Mouse (Mus musculus) spleen, embryonic (tissue): Measurements from ENCODE around the gene AW011738.

Experiments
- CTCF ChIA-PET: fragments of 350-600 bp; sonication (Branson Sonifier 250); formaldehyde crosslinking; loops from one replicate; lab custom pipeline; 2022; lab: Charles Lee

The AW011738 gene

GRCm38 (mm10) chr4:156197829-156198205, 5.3 kb upstream of the AW011738 start:
- CTCF ChIA-PET, result interaction anchor here (0.6 to 0.9 kb wide), 2 partner anchors 25 to 120 kb away, joined by 3 to 10 read pairs; no protein-coding TSS in a partner anchor

- CTCF ChIA-PET, result interaction anchor here (0.7 to 1.1 kb wide), 2 partner anchors 8 to 21 kb away, joined by 4 to 9 read pairs; no protein-coding TSS in a partner anchor
These were observed 2.3 kb upstream of the AW011738 start, which contains the start of gene Isg15 for GRCm38 (mm10) chr4:156200623-156201475. Isg15 (minus strand) TSS chr4:156200818.

- CTCF ChIA-PET, result no interaction called here
These were observed 626 bp upstream of the AW011738 start for GRCm38 (mm10) chr4:156202462-156202893.

GRCm38 (mm10) chr4:156203413-156204131, 468 bp downstream of the AW011738 start:
- CTCF ChIA-PET, result no interaction called here

GRCm38 (mm10) chr4:156208872-156209271, 5.8 kb downstream of the AW011738 start:
- CTCF ChIA-PET, result no interaction called here

GRCm38 (mm10) chr4:156209963-156210635, 7.0 kb downstream of the AW011738 start:
- CTCF ChIA-PET, result no interaction called here

GRCm38 (mm10) chr4:156213134-156213533, 10.0 kb downstream of the AW011738 start:
- CTCF ChIA-PET, result no interaction called here

- CTCF ChIA-PET, result no interaction called here
These were observed 12.5 kb downstream of the AW011738 start, which contains the start of gene Perm1 for GRCm38 (mm10) chr4:156215649-156216048. Perm1 (plus strand) TSS chr4:156215868.

- CTCF ChIA-PET, result no interaction called here
These were observed 13.1 kb downstream of the AW011738 start for GRCm38 (mm10) chr4:156216196-156216595.

GRCm38 (mm10) chr4:156217022-156217669, 14.0 kb downstream of the AW011738 start:
- CTCF ChIA-PET, result no interaction called here

GRCm38 (mm10) chr4:156217838-156218237, 14.7 kb downstream of the AW011738 start:
- CTCF ChIA-PET, result no interaction called here

- CTCF ChIA-PET, result no interaction called here
These were observed 16.8 kb downstream of the AW011738 start for GRCm38 (mm10) chr4:156219936-156220335.

- CTCF ChIA-PET, result no interaction called here
These were observed 21.2 kb downstream of the AW011738 start for GRCm38 (mm10) chr4:156224276-156224675.

- CTCF ChIA-PET, result no interaction called here
These were observed 24.8 kb downstream of the AW011738 start for GRCm38 (mm10) chr4:156227752-156228392.

GRCm38 (mm10) chr4:156228393-156229024, 25.4 kb downstream of the AW011738 start:
- CTCF ChIA-PET, result no interaction called here

- CTCF ChIA-PET, result no interaction called here
These were observed 31.0 kb downstream of the AW011738 start for GRCm38 (mm10) chr4:156234021-156234501.

- CTCF ChIA-PET, result interaction anchor here (0.7 kb wide), 1 partner anchor 123 kb away, joined by 3 read pairs; no protein-coding TSS in a partner anchor
These were observed 31.7 kb downstream of the AW011738 start, which contains the start of gene Plekhn1 for GRCm38 (mm10) chr4:156234701-156235213. Plekhn1 (minus strand) TSS chr4:156234857.

- CTCF ChIA-PET, result interaction anchor here (0.7 kb wide), 1 partner anchor 124 kb away, joined by 3 read pairs; no protein-coding TSS in a partner anchor
These were observed 32.3 kb downstream of the AW011738 start for GRCm38 (mm10) chr4:156235360-156235770.

GRCm38 (mm10) chr4:156235808-156236533, 32.9 kb downstream of the AW011738 start, which contains the start of gene Noc2l:
Noc2l (plus strand) TSS chr4:156236010.
- CTCF ChIA-PET, result no interaction called here
